Comparison of ENCODE assay signal across 24 mouse cellular contexts in the genomic region with DNA sequence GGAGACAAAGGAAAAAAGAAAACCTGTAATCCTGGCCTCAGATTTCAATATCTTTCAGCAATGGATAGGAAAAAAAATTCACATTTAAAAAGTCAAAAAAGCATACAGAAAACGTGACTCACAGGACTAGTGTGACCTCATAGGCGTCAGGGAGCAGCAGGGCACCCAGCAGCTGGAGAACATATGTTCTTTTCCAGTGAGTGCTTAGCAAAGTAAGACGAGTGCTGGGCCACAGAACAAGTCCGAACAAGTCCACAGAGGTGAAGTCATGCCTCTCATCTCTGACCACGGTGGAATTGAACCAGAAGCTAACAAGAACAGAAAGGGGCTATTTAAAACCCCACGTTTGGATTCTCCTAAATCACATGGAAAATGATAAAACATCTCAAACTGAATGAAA.
A peak's percentile ranks its signal among the peaks of the same experiment; 100 is the strongest.
DNase-seq lines count a peak whose midpoint lies in the region; ATAC-seq and TF ChIP-seq lines count a peak whose summit lies in the region.
"Had no signal": no experiment of that assay in that cellular context is flagged by ENCODE, and none has a peak within 500 bp of the region (broad histone marks: within the 10 kb centered on the region; RNA-seq: fewer than 3 reads in every experiment).

No protein-coding gene starts in this region.

- DNase-seq in embryonic facial prominence, embryonic 11.5 days (ENCODE audit: low spot score), result peak; percentile 9
- no peak for DNase-seq in embryonic facial prominence, embryonic 10.5 days (ENCODE audit: low spot score)
- DNase-seq in 3134 (ENCODE audit: extremely low read depth, insufficient read length, low spot score) (peak; percentile 53), G1E (ENCODE audit: low spot score) (no peak)
- DNase-seq in embryo, embryonic 11 days, result peak; percentile 19
- no peak for DNase-seq in midbrain, embryonic 10.5 days (ENCODE audit: low spot score)
- DNase-seq in layer of hippocampus, adult 11-12 months (ENCODE audit: low spot score), result no peak
- DNase-seq in right cerebral cortex, adult 18-20 months, result no peak
- DNase-seq: adrenal gland, adult 2 months; B cell, adult 2 months; cerebellum, adult 9-10 months; gastrocnemius, postnatal 25 days; heart, postnatal 14 days; midbrain, embryonic 14.5 days; right cerebral cortex, postnatal 25 days; thymus, adult 18-20 months; thymus, postnatal 4 days had no signal

- WGBS in embryonic facial prominence, embryonic 11.5 days, result 52% methylated on average over 6 of the region's 6 CpGs
- 58% methylated on average over 6 of the region's 6 CpGs for WGBS in embryonic facial prominence, embryonic 10.5 days
- 72% methylated on average over 6 of the region's 6 CpGs for WGBS in midbrain, embryonic 10.5 days

- H3K4me2 ChIP-seq in embryonic facial prominence, embryonic 11.5 days (ENCODE audit: low read depth, low read length), result no peak overlapping the region
- H3K4me2 ChIP-seq: kidney, embryonic 15.5 days; limb, embryonic 13.5 days; neural tube, embryonic 15.5 days had no signal

- no peak for ATAC-seq in embryonic facial prominence, embryonic 11.5 days (replicated peaks; ENCODE audit: insufficient number of reproducible peaks, low FRiP score, low TSS enrichment, low read depth)
- 0 out of 2 replicates have a peak, but pooled peaks have one; percentile 12 for ATAC-seq in G1E (ENCODE audit: extremely low read depth, insufficient number of reproducible peaks, low FRiP score, poor library complexity, severe bottlenecking)
- ATAC-seq: forebrain, embryonic 14.5 days; hindbrain, postnatal 0 days; intestine, postnatal 0 days had no signal

- H3K4me3 ChIP-seq in embryonic facial prominence, embryonic 11.5 days (ENCODE audit: low read depth, low read length), result no peak overlapping the region
- H3K4me3 ChIP-seq in embryonic facial prominence, embryonic 10.5 days, result no peak overlapping the region
- H3K4me3 ChIP-seq in G1E (ENCODE audit: low read depth, low read length), result no peak overlapping the region
- no peak overlapping the region for H3K4me3 ChIP-seq in midbrain, embryonic 10.5 days
- H3K4me3 ChIP-seq: kidney, embryonic 15.5 days; limb, embryonic 13.5 days; neural tube, embryonic 15.5 days had no signal

- no peaks in the 10 kb centered on the region for H3K27me3 ChIP-seq in embryonic facial prominence, embryonic 11.5 days (ENCODE audit: control insufficient read depth, insufficient read depth, low read length)
- H3K27me3 ChIP-seq in embryonic facial prominence, embryonic 10.5 days (replicated peaks; ENCODE audit: low read depth, poor library complexity, severe bottlenecking), result no peaks in the 10 kb centered on the region
- no peaks in the 10 kb centered on the region for H3K27me3 ChIP-seq in G1E (ENCODE audit: insufficient read depth, low read length)
- H3K27me3 ChIP-seq in midbrain, embryonic 10.5 days (ENCODE audit: low read depth, poor library complexity, severe bottlenecking), result no peaks in the 10 kb centered on the region
- H3K27me3 ChIP-seq: kidney, embryonic 15.5 days; limb, embryonic 13.5 days; neural tube, embryonic 15.5 days had no signal

- H3K27ac ChIP-seq in embryonic facial prominence, embryonic 11.5 days (replicated peaks; ENCODE audit: low read depth, low read length), result no peak overlapping the region
- no peak overlapping the region for H3K27ac ChIP-seq in embryonic facial prominence, embryonic 10.5 days (replicated peaks)
- no peak overlapping the region for H3K27ac ChIP-seq in midbrain, embryonic 10.5 days (replicated peaks)
- H3K27ac ChIP-seq: hindbrain, postnatal 0 days; kidney, embryonic 15.5 days; limb, embryonic 13.5 days; liver, embryonic 14.5 days; neural tube, embryonic 15.5 days had no signal

- H3K9me3 ChIP-seq in embryonic facial prominence, embryonic 11.5 days (replicated peaks; ENCODE audit: control insufficient read depth, low read length), result no peaks in the 10 kb centered on the region
- H3K9me3 ChIP-seq in embryonic facial prominence, embryonic 10.5 days, result no peaks in the 10 kb centered on the region
- H3K9me3 ChIP-seq in G1E (replicated peaks), result peaks cover 26% of the 10 kb centered on the region
- H3K9me3 ChIP-seq in midbrain, embryonic 10.5 days (replicated peaks), result no peaks in the 10 kb centered on the region
- H3K9me3 ChIP-seq: kidney, embryonic 15.5 days; limb, embryonic 13.5 days; neural tube, embryonic 15.5 days had no signal

- no peak overlapping the region for H3K9ac ChIP-seq in embryonic facial prominence, embryonic 11.5 days (replicated peaks; ENCODE audit: low read length)
- H3K9ac ChIP-seq: kidney, embryonic 15.5 days; limb, embryonic 13.5 days; liver, embryonic 14.5 days; neural tube, embryonic 15.5 days had no signal

- no peaks in the 10 kb centered on the region for H3K36me3 ChIP-seq in embryonic facial prominence, embryonic 11.5 days (replicated peaks; ENCODE audit: control insufficient read depth, insufficient read depth, low read depth, low read length)
- H3K36me3 ChIP-seq in embryonic facial prominence, embryonic 10.5 days (replicated peaks), result no peaks in the 10 kb centered on the region
- H3K36me3 ChIP-seq in G1E (replicated peaks), result peaks cover 7% of the 10 kb centered on the region
- H3K36me3 ChIP-seq in midbrain, embryonic 10.5 days, result no peaks in the 10 kb centered on the region
- H3K36me3 ChIP-seq: kidney, embryonic 15.5 days; limb, embryonic 13.5 days; neural tube, embryonic 15.5 days had no signal

- no peaks in the 10 kb centered on the region for H3K4me1 ChIP-seq in embryonic facial prominence, embryonic 11.5 days (ENCODE audit: control insufficient read depth, insufficient read depth, low read length)
- 0 out of 2 replicates have a peak, but pooled peaks cover 2% of the 10 kb centered on the region for H3K4me1 ChIP-seq in embryonic facial prominence, embryonic 10.5 days
- peaks cover 11% of the 10 kb centered on the region for H3K4me1 ChIP-seq in G1E (ENCODE audit: insufficient read depth, low read depth, low read length)
- H3K4me1 ChIP-seq in midbrain, embryonic 10.5 days, result 0 out of 2 replicates have a peak, but pooled peaks cover 4% of the 10 kb centered on the region
- H3K4me1 ChIP-seq: kidney, embryonic 15.5 days; limb, embryonic 13.5 days; neural tube, embryonic 15.5 days had no signal

- no peak for TF ChIP-seq CTCF in G1E (IDR thresholded peaks at IDR 0.05; ENCODE audit: low read depth, low read length)

Comparison
In these comparisons a context has a peak if more than half of its experiments do, and no peak if none do; other contexts are left out.
1. DNase-seq: peak in embryonic facial prominence, embryonic 11.5 days (single experiment), 3134 (single experiment) and embryo, embryonic 11 days (single experiment); none in embryonic facial prominence, embryonic 10.5 days (single experiment), G1E (single experiment), midbrain, embryonic 10.5 days (single experiment), layer of hippocampus, adult 11-12 months (single experiment) and right cerebral cortex, adult 18-20 months (single experiment).